Mouse (Mus musculus) G1E (cell line): ENCODE results near the gene Foxk1. TPM values are rescaled to one million over a fixed set of nuclear protein-coding genes. Genes with fewer than 3 reads are reported as not detected.

Source experiments
- ATAC-seq: 2 replicates; pipeline ENCODE4 v1.8.0; 2016; ENCODE audit warnings: mild to moderate bottlenecking; ENCODE audit not compliant: insufficient number of reproducible peaks, poor library complexity, low FRiP score, severe bottlenecking; ENCODE audit errors: extremely low read depth
- DNase-seq: peaks from one replicate; pipeline ENCODE4 v3.0.0; 2012; ENCODE audit warnings: low spot score
- H3K27me3 ChIP-seq: 2 replicates; pipeline ENCODE4 v1.6.1; 2012; ENCODE audit warnings: mild to moderate bottlenecking, low read length, inconsistent platforms; ENCODE audit not compliant: insufficient read depth
- H3K36me3 ChIP-seq: replicated peaks from 2 replicates; pipeline ENCODE3; 2012; ENCODE audit warnings: mild to moderate bottlenecking, inconsistent platforms
- H3K4me1 ChIP-seq: 2 replicates; pipeline ENCODE4 v1.6.1; 2012; ENCODE audit warnings: low read depth, low read length, inconsistent platforms, mixed read lengths; ENCODE audit not compliant: insufficient read depth
- H3K4me3 ChIP-seq: 2 replicates; pipeline ENCODE4 v1.5.1; 2012; ENCODE audit warnings: low read depth, mild to moderate bottlenecking, inconsistent platforms, low read length, moderate library complexity, mixed read lengths
- H3K9me3 ChIP-seq: replicated peaks from 2 replicates; pipeline ENCODE4 v1.6.1; 2012; ENCODE audit warnings: inconsistent platforms
- CTCF ChIP-seq: IDR thresholded peaks from 2 replicates; pipeline ENCODE4 v1.5.1; 2012; ENCODE audit warnings: low read depth, low read length, inconsistent platforms, mixed read lengths
- GATA1 ChIP-seq: IDR thresholded peaks from 2 replicates; pipeline ENCODE4 v1.6.1; 2012; ENCODE audit warnings: borderline replicate concordance, low read length, inconsistent platforms, mixed read lengths
- GATA2 ChIP-seq: IDR thresholded peaks from 2 replicates; pipeline ENCODE4 v1.6.1; 2012; ENCODE audit warnings: low read depth, low read length, inconsistent platforms, borderline replicate concordance
- POLR2AphosphoS5 ChIP-seq: IDR thresholded peaks from 2 replicates; pipeline ENCODE4 v1.6.1; 2012; ENCODE audit warnings: low read depth, low read length, inconsistent platforms; ENCODE audit not compliant: insufficient replicate concordance
- TAL1 ChIP-seq: conservative IDR thresholded peaks from 2 replicates; pipeline ENCODE4 v1.6.1; 2012; ENCODE audit warnings: low read depth, low read length, inconsistent platforms, mixed read lengths
- polyA plus RNA-seq: library from polyadenylated mRNA; stranded (reverse); fragments of >175 nt; gene quantifications from 2 replicates; pipeline ENCODE4 v1.2.3, GENCODE M21; 2012
- total RNA-seq, 2 experiments: library from RNA; stranded (forward) in 1 of 2; stranded (reverse) in 1 of 2; fragments of 200-1000 nt in 1 of 2; fragments of >200 nt in 1 of 2; fragmentation: Nextera tagmentation in 1 of 2; gene quantifications; 2 replicates each; pipeline ENCODE4 v1.2.3; 2014 to 2017

Gene Foxk1
- total and polyA plus RNA-seq, 3 experiments, result 5.5 to 42.7 (median 29.5) TPM

DNA sequence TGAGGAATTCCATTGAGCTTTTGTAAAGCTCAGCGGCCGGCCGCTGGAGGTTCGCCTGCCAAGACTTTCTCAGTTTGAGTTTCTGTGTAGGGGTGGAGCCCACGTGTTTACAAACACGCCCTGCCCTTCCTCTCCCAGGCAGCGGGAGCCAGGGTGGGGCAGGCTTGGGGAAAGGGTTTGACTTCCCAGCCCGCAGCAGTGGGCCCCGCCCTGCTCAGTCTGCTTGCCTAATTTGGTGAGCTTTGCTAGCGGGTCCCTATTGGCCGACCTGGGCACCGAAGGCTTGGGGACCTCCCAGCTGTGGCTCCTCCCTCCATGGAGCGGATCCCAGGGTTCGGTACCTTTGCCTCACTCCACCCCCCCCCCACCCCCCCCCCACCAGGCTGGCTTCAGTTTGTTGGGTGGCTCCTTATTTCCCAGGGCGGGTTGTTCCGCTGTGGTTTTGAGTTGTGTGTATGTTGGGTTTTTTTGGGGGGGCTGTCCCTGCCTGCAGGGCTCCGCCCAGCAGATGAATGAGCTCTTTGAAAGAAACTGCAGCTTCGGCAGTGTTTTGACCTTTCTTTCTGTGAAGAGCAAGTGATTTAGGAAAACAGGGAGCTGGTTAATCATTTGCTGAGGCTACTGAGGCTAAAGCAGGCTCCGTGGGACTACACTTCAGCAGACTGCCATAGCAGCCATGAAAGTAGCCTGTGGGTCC lies 39.3 kb downstream of the Foxk1 start:
- H3K27me3 ChIP-seq, result no peaks in the 10 kb centered on the region
- H3K4me1 ChIP-seq, result peaks cover 64% of the 10 kb centered on the region
- peak; percentile 92 for DNase-seq
- H3K4me3 ChIP-seq, result peak overlapping the region; percentile 69
- no peaks in the 10 kb centered on the region for H3K9me3 ChIP-seq
- ATAC-seq, result peak; percentile 96
- H3K36me3 ChIP-seq, result peaks cover 81% of the 10 kb centered on the region
- no peak for TF ChIP-seq GATA1
- TF ChIP-seq CTCF, result no peak
- TF ChIP-seq POLR2AphosphoS5, result no peak
- TF ChIP-seq TAL1, result no peak
- no peak for TF ChIP-seq GATA2

GRCm38 (mm10) chr5:142441332-142442044 lies 40.2 kb downstream of the Foxk1 start:
- H3K9me3 ChIP-seq, result no peaks in the 10 kb centered on the region
- ATAC-seq (no peak), DNase-seq (no peak)
- H3K4me3 ChIP-seq, result peak overlapping the region; percentile 69; the same call in 1 of the 2 replicates
- TF ChIP-seq GATA2, result no peak
- H3K36me3 ChIP-seq, result peaks cover 82% of the 10 kb centered on the region
- H3K27me3 ChIP-seq, result no peaks in the 10 kb centered on the region
- peaks cover 72% of the 10 kb centered on the region for H3K4me1 ChIP-seq

DNA sequence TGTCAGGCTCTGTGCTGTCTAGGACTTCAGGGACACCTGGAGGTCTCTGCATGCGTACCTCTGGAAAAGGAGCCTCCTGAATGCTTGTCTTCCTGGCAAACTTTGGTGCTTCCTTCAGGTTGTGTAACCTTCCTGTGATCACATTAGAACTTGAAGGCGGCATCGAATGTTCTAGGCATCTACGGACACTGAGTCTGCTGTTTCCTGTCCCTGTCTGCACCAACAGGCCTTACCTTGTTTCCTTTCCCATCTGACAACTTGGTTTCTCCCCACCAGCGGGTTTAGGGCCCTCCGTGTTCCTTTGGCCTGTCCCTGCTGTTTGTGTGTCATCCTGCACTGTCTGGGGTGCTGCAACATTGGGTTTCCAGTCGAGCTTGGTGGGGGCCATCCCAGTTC lies 40.7 kb downstream of the Foxk1 start:
- peaks cover 72% of the 10 kb centered on the region for H3K4me1 ChIP-seq
- H3K27me3 ChIP-seq, result no peaks in the 10 kb centered on the region
- H3K36me3 ChIP-seq, result peaks cover 83% of the 10 kb centered on the region
- TF ChIP-seq GATA2 (no peak), CTCF (no peak), POLR2AphosphoS5 (no peak), TAL1 (no peak), GATA1 (no peak)
- peak overlapping the region; percentile 46; the same call in 1 of the 2 replicates for H3K4me3 ChIP-seq
- H3K9me3 ChIP-seq, result no peaks in the 10 kb centered on the region
- DNase-seq (no peak), ATAC-seq (no peak)

GRCm38 (mm10) chr5:142443514-142443913 lies 42.2 kb downstream of the Foxk1 start:
- TF ChIP-seq TAL1 (no peak), GATA1 (no peak), GATA2 (no peak), CTCF (no peak), POLR2AphosphoS5 (no peak)
- ATAC-seq (no peak), DNase-seq (no peak)
- no peak overlapping the region for H3K4me3 ChIP-seq
- H3K4me1 ChIP-seq, result peaks cover 77% of the 10 kb centered on the region
- no peaks in the 10 kb centered on the region for H3K9me3 ChIP-seq
- no peaks in the 10 kb centered on the region for H3K27me3 ChIP-seq
- H3K36me3 ChIP-seq, result peaks cover 84% of the 10 kb centered on the region

GRCm38 (mm10) chr5:142443994-142444393 lies 42.7 kb downstream of the Foxk1 start:
- Histone ChIP-seq H3K4me3 (no peak overlapping the region), H3K27me3 (no peaks in the 10 kb centered on the region), H3K36me3 (peaks cover 84% of the 10 kb centered on the region), H3K9me3 (no peaks in the 10 kb centered on the region), H3K4me1 (peaks cover 72% of the 10 kb centered on the region)
- no peak for TF ChIP-seq GATA2
- TF ChIP-seq GATA1, result no peak
- TF ChIP-seq CTCF, result no peak
- TF ChIP-seq TAL1, result no peak
- TF ChIP-seq POLR2AphosphoS5, result no peak
- no peak for DNase-seq
- no peak for ATAC-seq

GRCm38 (mm10) chr5:142444791-142445531 lies 43.7 kb downstream of the Foxk1 start:
- TF ChIP-seq CTCF, result no peak
- no peak for TF ChIP-seq GATA1
- no peak for TF ChIP-seq POLR2AphosphoS5
- no peak for TF ChIP-seq GATA2
- TF ChIP-seq TAL1, result no peak
- peak; percentile 38 for DNase-seq
- peaks cover 85% of the 10 kb centered on the region for H3K36me3 ChIP-seq

More at GRCm38 (mm10) chr5:142444791-142445531, 43.7 kb downstream of the Foxk1 start:
- Histone ChIP-seq H3K9me3 (no peaks in the 10 kb centered on the region), H3K27me3 (no peaks in the 10 kb centered on the region), H3K4me3 (peak overlapping the region; percentile 25; the same call in 1 of the 2 replicates), H3K4me1 (peaks cover 62% of the 10 kb centered on the region)
- ATAC-seq, result no peak
